Mouse (Mus musculus) spleen, embryonic (tissue): Measurements from ENCODE around the gene Atf6b.

ENCODE experiments used
- CTCF ChIA-PET: fragments of 350-600 bp; sonication (Branson Sonifier 250); formaldehyde crosslinking; loops from one replicate; lab custom pipeline; 2022; lab: Charles Lee

The Atf6b gene

DNA sequence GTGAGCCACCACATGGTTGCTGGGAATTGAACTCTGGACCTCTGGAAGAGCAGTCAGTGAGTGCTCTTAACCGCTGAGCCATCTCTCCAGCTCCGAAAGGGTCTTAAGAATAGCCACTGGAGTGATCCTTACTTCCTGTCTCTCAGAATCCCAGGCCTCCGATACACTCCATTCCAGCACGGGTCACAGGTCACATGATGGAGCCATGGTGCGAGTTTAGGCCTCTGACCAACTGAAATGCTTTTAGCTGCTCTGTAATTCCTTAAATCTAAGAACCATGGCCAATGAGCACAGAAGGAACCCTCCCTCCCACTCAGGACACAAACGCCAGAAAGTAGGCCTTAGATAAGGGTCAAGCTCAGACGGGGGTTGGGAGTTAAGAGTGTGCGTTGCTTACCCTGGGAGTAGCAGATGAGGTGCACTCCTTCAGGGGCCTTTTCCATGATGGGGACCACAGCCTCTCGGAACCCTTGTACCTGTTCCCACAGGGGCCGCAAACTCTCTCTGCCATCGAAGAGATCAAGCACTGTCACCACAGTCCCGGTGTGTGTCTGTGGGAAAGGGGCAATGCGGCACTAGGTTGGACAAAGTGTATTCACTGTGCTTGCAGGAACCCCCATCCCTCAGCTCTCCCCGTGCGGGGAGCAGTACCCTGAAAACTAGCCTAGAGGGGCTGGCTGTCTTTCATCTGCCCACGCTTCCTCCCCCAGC, 20.7 kb upstream of the Atf6b start:
- CTCF ChIA-PET: no interaction called here

DNA sequence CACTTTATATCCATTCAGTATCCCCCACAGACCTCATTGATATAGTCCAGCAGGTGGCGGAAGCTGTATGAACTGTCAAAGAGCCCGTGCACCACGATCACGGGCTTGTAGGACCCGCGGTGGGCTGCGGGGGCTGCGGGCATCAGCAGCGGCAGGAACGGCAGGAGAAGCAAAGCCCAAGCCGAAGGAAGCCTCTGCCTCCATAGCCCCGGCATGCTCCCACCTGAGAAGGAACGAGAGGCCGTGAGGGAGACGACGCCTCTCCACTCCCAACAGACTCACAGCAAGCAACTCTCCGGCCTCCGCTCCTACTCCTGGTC, 20.2 kb upstream of the Atf6b start:
- CTCF ChIA-PET: no interaction called here

DNA sequence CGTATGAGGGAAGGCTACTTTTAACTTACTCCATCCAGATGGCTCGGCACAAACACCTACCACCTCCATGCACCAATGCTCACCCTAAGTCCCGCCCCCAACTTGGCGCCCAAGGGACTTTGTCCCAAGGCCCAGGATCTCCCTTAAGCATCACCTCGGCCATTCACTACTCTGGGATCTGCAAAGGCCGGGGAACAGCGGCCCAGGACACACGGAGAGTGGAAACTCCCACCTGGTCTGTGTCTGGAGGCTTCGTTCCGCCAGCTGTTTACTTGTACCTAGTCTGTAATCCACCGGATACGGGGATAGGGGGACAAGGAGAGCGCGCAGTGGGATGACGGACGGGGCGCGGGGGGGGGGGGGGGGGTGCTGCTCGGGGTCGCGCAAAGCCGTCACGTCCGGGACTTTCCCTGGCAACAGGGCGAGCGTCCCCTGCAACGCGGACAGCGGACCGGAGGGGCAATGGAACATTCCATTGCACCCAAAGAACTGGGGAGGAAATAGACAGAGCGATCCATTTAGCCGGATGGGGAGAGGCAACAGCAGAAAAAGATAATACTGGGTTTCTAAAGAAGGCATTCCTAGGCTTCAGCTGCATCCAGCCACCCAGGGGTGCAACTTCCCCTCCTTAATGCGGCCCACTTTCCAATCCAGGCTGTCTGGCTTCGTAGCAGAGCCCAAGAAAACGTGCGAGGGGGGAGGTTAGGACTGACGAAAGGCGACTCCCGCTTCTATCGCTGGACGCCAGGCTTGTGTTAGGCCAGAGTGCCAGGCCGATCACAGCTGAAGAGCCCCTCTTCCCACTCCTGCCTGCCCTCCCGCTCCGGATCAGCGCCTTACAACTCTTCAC, 19.6 kb upstream of the Atf6b start:
- CTCF ChIA-PET: no interaction called here

DNA sequence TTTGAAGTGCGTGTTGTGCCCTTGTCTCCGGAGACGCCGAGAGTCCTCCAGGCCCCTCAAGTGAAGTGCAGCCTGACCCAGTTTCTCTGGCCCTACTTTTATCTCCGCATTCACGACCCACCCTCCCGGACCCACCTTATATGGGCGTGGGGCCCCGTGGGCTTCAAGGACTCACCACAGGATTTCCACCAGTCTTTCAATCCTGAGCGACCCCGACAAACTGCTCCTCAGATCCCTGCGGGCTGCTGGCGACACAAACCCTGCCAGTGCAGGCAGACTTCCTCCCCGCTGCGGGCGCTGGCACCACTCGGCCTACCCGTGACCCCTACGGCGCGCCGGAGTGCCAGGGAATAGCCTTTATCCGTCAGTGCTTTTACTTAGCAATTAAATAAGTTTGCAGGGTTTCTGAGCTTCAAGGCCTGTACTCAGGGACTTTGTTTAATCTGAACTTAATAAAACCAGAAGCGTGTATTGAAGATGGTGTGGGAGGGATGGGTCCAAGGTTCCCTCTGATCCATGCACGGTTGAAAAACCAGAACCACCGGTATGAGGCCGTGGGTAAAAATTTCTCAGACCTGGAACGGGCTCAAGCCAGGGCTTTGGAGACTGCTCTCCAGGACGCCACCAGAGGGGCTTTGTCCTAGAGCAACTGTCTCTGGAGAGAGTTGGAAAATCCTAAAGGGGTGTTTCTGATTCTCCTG, 18.9 kb upstream of the Atf6b start, which contains the start of gene Ppt2:
Gene Ppt2 (minus strand): TSS at position 568 of the 701 bp plus-strand sequence.
- CTCF ChIA-PET: interaction anchor here (0.7 kb wide), 2 partner anchors 13 to 855 kb away, joined by 3 to 6 read pairs; no protein-coding TSS in a partner anchor

DNA sequence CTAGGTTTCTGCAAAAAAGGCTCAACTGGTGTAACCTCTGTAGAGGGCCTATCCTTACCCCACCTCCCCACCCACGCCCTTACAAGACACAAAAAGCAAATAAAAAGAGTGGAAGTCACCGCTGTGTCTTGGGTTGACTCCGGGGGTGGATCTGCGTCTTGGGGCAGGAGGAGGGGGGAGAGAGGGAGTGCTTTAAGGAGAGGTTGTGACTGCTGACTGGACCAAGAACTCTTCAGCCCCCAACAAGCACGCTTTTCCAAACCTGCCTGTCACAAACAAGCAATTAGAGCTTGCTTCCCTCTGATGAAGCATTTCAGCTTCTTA, 18.3 kb upstream of the Atf6b start:
- CTCF ChIA-PET: interaction anchor here (0.7 kb wide), 2 partner anchors 13 to 855 kb away, joined by 3 to 6 read pairs; no protein-coding TSS in a partner anchor

DNA sequence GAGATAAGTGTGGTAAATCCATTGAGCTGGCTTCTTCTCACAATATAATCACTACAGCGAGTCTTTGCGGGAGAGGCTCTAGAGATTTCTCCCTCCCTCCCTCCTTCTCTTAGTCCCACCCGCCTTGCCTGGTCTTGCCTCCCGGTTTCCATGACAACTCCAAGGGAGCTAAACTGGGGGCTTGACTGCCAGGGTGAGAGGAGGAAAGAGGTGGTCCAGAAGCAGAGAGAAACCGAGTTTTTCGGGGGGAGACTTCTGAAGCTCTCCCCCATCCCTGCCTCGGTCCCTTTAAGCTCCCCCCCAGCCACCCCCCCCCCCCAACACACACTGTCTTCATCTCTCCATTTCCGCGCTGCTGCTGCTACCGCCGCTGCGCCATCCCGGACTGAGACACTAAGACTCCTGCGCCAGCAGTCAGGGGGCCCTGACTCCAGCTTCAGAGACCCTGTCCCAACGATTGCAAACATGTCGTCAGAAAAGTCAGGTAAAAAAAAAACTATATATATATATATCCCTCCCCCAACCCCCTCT, 17.7 kb upstream of the Atf6b start, which contains the start of gene Prrt1:
Gene Prrt1 (plus strand): TSS at position 313 of the 531 bp plus-strand sequence.
- CTCF ChIA-PET: no interaction called here

DNA sequence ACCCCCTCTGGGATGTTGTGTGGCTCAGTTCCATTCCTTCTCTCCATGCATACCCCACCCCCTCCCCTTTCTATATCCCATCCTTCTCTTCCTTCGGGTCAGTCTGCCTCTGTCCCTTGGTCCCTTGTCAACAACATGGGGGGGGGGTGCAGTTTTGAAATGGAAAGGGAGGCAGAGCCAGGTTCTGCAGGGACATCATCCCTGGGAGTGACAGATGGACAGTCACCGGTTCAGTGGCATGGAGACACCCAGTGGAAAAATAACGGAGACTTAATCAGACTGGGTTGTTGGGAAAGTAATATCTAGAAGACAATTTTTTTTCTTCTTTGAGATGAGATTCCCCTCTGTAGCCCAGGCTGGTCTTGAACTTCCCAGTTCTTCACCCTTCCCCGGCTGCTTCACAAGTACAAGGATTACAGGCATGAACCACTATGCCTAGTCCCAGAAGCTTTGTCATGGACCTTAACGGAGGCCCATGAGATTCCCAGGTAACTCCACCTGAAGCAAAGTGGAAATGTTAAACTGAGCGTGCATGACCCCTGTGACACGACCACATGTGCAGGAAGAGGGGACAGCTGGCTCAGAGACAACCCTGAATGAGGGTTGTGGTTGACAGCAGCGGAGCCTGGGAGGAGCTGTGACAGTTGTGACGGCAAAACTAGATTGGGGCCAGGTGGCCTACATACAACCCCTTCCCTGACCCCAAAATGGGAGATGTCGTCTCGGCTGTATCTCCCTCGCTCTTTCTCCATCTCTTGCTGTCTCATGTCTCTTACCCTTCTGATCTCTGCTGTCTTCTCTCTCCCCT, 16.9 kb upstream of the Atf6b start:
- CTCF ChIA-PET: no interaction called here

DNA sequence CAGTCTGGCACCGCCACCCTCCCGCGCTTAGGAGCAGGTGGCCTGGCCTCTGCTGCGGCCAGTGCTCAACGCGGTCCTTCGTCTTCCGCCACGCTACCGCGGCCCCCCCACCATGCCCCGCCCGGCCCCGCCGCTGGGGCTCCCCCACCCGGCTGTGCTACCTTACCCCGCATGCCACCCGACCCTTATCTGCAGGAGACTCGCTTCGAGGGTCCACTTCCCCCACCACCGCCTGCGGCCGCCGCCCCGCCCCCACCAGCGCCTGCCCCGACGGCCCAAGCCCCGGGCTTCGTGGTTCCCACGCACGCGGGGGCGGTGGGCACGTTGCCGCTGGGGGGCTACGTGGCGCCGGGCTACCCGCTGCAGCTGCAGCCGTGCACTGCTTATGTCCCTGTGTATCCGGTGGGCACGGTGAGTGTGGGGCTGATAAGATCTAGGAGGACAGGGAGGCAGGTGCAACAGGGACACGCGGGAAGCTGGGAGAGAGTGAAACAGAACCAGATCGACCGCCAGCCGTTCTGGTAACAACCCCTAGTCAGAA, 16.1 kb upstream of the Atf6b start:
- CTCF ChIA-PET: interaction anchor here (0.7 kb wide), 1 partner anchor 70 kb away, joined by 3 read pairs; no protein-coding TSS in a partner anchor

DNA sequence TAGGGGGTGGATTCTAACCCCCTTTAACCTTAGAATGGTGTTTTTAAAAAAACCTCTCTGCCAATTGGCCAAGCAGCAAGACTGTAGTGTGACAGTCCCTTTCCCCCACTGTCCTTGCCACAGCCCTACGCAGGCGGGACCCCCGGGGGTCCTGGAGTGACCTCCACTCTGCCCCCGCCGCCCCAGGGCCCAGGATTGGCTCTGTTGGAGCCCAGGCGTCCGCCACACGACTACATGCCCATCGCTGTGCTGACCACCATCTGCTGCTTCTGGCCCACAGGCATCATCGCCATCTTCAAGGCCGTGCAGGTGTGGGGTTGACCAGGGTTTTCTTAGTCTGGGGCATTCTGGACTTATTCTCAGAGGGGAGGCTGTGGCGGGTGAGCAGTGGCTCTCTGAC, 15.3 kb upstream of the Atf6b start:
- CTCF ChIA-PET: interaction anchor here (0.7 kb wide), 1 partner anchor 71 kb away, joined by 3 read pairs; no protein-coding TSS in a partner anchor

DNA sequence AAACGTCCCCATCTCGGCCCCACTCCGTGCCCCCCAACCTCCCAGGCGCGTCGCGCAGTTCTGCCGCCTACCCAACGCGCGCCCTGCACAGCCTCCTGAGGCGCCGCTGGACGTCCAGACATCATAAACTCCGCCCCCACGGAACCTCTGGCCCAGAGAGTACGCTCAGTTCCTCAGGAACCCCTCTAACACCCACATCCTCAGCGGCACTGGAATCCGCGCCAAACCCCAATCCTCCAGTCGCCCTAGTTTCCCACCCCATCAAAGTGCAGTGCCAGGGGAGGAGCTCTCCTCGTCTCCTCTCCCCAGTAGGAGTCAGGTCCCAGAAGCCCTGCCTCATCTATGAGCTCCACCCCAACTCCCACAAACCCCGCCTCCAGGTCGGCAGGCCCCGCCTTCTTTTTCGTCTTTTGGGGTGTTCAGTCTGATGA, 14.7 kb upstream of the Atf6b start:
- CTCF ChIA-PET: no interaction called here

DNA sequence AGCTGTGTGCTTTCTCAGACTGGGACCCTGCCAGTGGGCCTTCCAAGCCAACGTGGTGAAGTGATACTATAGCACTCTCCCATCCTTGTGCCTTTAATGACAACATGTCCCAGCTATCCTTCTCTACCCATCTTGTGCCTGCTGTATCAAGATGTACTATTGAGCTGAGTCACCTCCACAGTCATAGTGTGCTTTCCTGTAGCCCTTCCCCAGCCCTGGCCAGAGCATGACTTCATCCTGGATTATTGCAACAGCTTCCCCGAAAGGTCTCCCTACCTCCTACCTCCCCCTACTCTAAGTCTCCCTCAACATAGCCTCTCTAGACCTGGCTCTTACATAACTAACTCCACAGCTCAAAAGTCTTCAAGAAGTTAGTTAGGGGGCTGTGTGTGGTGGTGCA, 11.3 kb upstream of the Atf6b start:
- CTCF ChIA-PET: no interaction called here

DNA sequence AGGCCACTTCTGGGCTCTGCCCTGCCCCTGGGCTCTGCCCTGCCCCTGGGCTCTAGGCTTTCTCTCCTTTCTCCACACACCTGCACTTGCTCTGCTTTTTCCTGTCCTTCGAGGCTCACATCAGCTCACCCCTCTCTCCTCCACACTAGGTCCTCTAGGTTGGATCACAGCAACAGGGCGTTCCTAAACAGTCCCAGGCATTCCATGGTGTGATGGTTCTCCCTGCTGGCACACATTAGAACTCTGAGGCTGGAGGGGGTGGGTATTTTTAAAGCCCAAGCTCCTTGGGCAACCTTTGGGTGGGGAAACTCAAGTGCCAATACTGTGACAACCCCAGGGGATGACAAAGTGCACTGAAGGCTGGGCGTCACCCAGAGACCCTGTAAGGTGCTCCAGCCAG, 9.5 kb upstream of the Atf6b start:
- CTCF ChIA-PET: no interaction called here

DNA sequence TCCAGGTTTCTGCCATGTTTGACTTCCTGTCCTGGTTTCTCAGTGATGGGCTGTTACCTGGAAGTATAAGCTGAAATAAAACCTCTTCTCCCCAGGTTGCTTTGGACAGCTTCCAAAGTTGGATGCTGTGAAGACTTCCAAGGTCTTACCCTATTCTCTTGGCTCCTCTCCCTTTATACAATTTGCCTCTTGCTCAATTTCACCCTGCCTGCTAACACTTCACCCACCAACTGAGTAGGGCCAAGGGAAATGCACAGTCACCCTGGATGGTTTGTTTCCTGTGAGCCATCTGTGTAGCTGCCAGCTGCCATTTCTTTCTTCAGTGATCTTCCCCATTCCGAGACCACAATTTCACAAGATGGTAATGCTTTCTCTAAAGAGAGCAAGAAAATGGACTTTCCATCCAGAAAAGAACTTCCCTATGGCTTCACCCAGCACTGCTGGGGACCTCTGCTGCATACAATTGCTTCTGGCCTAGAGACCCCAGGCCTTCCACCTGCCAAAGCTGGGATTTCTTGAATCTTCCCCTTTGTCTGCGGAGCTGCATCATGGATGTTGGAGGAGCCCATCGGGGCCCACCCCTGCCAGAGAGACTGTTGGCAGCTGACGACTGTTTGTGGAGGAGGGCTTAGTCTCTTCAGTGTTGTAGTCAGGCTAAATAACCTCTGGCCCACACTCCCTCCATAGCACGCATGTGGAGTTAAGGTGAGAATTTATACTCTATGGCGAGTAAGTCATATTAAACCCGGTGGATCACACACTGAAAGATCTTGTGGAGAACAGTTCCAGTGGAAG, 7.3 kb upstream of the Atf6b start:
- CTCF ChIA-PET: no interaction called here

DNA sequence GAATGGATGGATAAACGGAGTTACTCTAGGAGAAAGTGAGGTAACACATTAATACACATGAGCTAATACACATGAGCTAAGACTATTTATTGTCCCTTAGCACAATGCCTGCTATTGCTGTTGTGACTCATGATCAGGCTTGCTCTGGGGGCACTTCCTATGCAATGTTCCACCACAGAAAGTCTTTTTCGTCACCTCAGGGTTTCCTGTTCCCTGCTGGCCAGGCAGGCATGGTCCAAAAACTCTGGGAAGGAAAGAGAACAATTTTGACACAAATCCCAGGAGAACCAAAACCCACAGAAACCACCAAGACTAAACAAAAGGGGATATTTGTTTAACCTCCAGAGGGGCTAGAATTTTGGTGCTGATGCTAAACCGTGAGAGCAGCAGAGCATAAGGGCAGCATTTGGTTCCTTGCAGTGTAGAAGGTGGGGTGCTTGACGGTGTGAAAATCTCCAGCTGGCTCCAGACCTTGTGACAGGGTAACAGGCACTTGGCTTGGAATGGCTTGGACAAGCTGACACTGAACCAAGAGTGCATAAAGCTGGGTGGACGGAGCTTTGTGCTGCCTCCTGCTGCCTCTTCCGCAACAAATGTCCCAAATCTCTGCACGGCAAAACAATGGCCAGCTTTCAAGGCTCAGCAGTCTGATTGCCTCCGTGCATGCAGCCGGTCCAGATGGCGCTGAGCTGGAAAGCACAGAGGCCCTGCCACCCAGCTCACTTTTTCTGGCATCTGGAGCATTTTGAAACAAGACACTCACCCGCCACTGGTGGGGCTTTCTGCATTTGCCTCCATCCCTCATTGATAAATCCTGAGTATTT, 6.0 kb upstream of the Atf6b start:
- CTCF ChIA-PET: interaction anchor here (0.5 to 0.6 kb wide), 2 partner anchors 13 to 669 kb away, joined by 3 read pairs; partner anchors contain the start of gene Ppt2

DNA sequence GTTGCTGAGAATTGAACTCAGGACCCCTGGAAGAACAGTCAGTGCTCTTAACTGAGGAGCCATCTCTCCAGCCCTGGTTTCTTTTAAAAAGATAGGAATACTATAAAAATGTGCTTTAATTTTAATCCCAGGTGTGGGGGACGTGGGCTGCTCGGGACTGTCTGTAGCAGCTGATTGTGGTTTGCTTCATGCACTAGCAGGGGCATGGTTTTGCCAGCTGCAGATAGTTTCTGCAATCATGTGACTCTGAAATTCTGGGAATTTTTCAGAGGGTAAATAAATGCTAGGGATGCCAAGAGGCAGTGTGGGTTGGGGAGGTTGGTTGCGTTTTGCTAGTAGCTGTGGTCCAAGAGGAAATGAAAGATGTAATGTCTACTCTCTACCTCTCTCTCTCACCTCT, 5.0 kb upstream of the Atf6b start:
- CTCF ChIA-PET: no interaction called here

DNA sequence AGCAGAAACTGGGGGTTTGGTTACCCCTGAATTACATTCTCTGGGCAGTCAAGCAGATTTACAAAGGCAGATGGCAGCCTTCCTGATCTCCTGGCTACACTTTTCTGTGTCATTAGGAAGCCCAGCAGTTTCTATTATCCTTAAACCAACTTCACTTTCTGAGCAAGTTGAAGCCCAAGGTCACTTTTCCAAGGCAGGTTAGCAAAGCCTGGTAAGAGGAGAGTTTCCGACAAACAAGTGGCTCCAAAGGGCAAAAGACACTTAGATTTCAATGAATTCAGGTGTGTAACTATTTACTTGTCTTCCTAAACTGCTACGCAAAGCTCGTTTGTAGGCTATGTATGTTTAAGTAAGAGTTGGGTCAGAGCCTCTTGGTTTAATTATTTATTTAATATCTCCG, 3.6 kb upstream of the Atf6b start:
- CTCF ChIA-PET: no interaction called here

DNA sequence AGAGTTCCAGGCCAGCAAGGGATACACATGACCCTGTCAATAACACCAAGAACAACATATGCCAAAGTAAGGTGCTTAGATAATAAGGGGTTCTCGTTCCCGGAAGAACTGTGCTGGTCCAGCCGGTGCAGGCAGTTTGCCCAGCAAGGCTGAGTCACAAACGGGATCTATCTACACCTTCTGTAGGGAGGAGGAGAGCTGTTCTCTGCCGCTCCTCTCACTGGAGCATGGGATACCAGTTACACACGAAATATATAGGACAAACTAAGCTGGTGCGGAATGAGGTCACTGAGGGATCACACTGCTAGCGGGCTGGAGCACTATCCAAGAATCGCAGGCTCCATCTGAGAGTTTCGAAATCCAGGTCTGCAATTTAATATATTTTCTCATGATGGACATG, 3.0 kb upstream of the Atf6b start:
- CTCF ChIA-PET: no interaction called here

DNA sequence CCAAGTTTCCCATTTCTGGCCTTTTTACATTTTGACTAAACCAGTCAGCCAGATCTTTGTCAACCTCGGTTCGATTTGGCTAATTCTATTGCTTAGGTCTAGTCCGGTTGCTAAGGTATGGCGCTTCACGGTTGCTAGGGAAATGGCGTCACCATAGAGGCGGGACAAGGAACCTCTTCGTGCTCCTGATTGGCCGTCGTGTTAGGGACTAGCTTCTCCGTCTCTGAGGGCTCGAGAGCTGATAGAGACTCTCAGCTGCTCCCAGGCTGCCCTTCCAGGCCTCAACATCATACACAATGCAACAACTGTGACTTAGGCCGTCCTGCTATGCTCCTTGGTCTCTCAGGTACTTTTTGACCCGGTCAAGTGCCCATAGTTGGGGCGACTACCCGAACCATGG, 2.3 kb upstream of the Atf6b start, which contains the start of gene Fkbpl:
Gene Fkbpl (plus strand): TSS at position 157 of the 400 bp plus-strand sequence.
- CTCF ChIA-PET: interaction anchor here (0.8 kb wide), 1 partner anchor 689 kb away, joined by 4 read pairs; the partner anchor contains the start of gene Rps18
